22 mouse cellular contexts compared by ENCODE assay signal in genomic region chr2:103337370-103337769, GRCm38 (mm10). TPM values are rescaled to one million over a fixed set of nuclear protein-coding genes. Genes with fewer than 3 reads are reported as not detected.
DNase-seq lines count a peak whose midpoint lies in the region; ATAC-seq and TF ChIP-seq lines count a peak whose summit lies in the region.
"Had no signal": no experiment of that assay in that cellular context is flagged by ENCODE, and none has a peak within 500 bp of the region (broad histone marks: within the 10 kb centered on the region; RNA-seq: fewer than 3 reads in every experiment).

No protein-coding gene starts in this region.

- TF ChIP-seq EP300 in MEL (IDR thresholded peaks at IDR 0.05; ENCODE audit: low read depth in 1 of 2, low read length in 2 of 2): peak; percentile 37 to 38; a peak in 2 of 4 replicates
- TF ChIP-seq EP300 in liver, embryonic 14.5 days (IDR thresholded peaks at IDR 0.05; ENCODE audit: low read depth): peak; percentile 53

- TF ChIP-seq CTCF in MEL (IDR thresholded peaks at IDR 0.05 in 2 of 3, conservative IDR thresholded peaks at IDR 0.05 in 1 of 3; ENCODE audit: control insufficient read depth in 1 of 3, insufficient read depth in 1 of 3, low read depth in 2 of 3, low read length in 3 of 3, poor library complexity in 1 of 3, severe bottlenecking in 1 of 3): no peak
- TF ChIP-seq CTCF in liver, embryonic 14.5 days (IDR thresholded peaks at IDR 0.05; ENCODE audit: low read depth): no peak

- DNase-seq in MEL (ENCODE audit: low read depth, low spot score): no peak
- DNase-seq in liver: peak; percentile 10
- no peak for DNase-seq in liver, embryonic 14.5 days (ENCODE audit: low read depth in 3 of 3, low spot score in 3 of 3)
- DNase-seq in spleen, adult 12 weeks (ENCODE audit: low spot score): no peak
- DNase-seq in thymus, postnatal 10 days (ENCODE audit: low spot score in 2 of 2): no peak
- no peak for DNase-seq in right cerebral cortex, postnatal 4 days
- DNase-seq: adrenal gland, adult 8-10 months; adrenal gland, postnatal 36 days; cerebellum, adult 8-10 months; gastrocnemius, postnatal 14 days; heart, adult 2 months; heart, postnatal 14 days had no signal

- no peaks in the 10 kb centered on the region for H3K79me2 ChIP-seq in MEL (ENCODE audit: control insufficient read depth, insufficient read depth, low read length, poor library complexity)

- no peak overlapping the region for H3K4me3 ChIP-seq in MEL (ENCODE audit: control insufficient read depth in 1 of 2, insufficient read depth in 1 of 2, low read depth in 2 of 2, low read length in 2 of 2)
- H3K4me3 ChIP-seq in liver, embryonic 14.5 days (ENCODE audit: insufficient read depth in 1 of 2, low read depth in 2 of 2, low read length in 2 of 2): no peak overlapping the region
- H3K4me3 ChIP-seq: embryonic facial prominence, embryonic 10.5 days; erythroblast, embryonic 14.5 days; heart, adult 2 months; heart, embryonic 15.5 days; hindbrain, embryonic 13.5 days had no signal

- TF ChIP-seq POLR2A in MEL (IDR thresholded peaks at IDR 0.05; ENCODE audit: control insufficient read depth in 1 of 2, insufficient read depth in 1 of 2, low read depth in 1 of 2, low read length in 2 of 2, poor library complexity in 1 of 2): no peak

- peaks cover 7 to 18% of the 10 kb centered on the region in 2 experiments for H3K4me1 ChIP-seq in MEL (ENCODE audit: control insufficient read depth in 1 of 2, insufficient read depth in 2 of 2, low read length in 2 of 2)
- H3K4me1 ChIP-seq in liver, embryonic 14.5 days (replicated peaks; ENCODE audit: control insufficient read depth in 2 of 2, insufficient read depth in 2 of 2, low read length in 1 of 2): peaks cover 11 to 31% of the 10 kb centered on the region in 2 experiments
- H3K4me1 ChIP-seq: embryonic facial prominence, embryonic 10.5 days; heart, embryonic 15.5 days had no signal

- 43% methylated on average over 3 of the region's 3 CpGs for WGBS in liver, embryonic 14.5 days (ENCODE audit: insufficient replicate concordance)

- no peak overlapping the region for H3K9ac ChIP-seq in MEL (ENCODE audit: control insufficient read depth, low read depth, low read length, poor library complexity, severe bottlenecking)
- no peak overlapping the region for H3K9ac ChIP-seq in liver, embryonic 14.5 days (replicated peaks)
- H3K9ac ChIP-seq: heart, embryonic 15.5 days; hindbrain, embryonic 13.5 days had no signal

- no peak for TF ChIP-seq RAD21 in MEL (IDR thresholded peaks at IDR 0.05; ENCODE audit: low read depth, low read length)

- ATAC-seq in liver, embryonic 14.5 days (ENCODE audit: insufficient read depth): peak; percentile 71
- ATAC-seq in megakaryocyte progenitor cell, adult 5-6 weeks (replicated peaks; ENCODE audit: poor library complexity): peak; percentile 57
- ATAC-seq: forebrain, embryonic 16.5 days had no signal

- no peaks in the 10 kb centered on the region for H3K9me3 ChIP-seq in MEL (replicated peaks; ENCODE audit: insufficient read depth, low read length)
- no peaks in the 10 kb centered on the region for H3K9me3 ChIP-seq in liver, embryonic 14.5 days (ENCODE audit: control insufficient read depth, low read length)
- H3K9me3 ChIP-seq: embryonic facial prominence, embryonic 10.5 days; heart, embryonic 15.5 days; hindbrain, embryonic 13.5 days had no signal

- H3K27me3 ChIP-seq in MEL (ENCODE audit: control insufficient read depth in 1 of 2, insufficient read depth in 2 of 2, low read length in 2 of 2): no peaks in the 10 kb centered on the region
- no peaks in the 10 kb centered on the region for H3K27me3 ChIP-seq in liver, embryonic 14.5 days (ENCODE audit: control insufficient read depth, insufficient read depth, low read length)
- H3K27me3 ChIP-seq: CH12.LX; heart, embryonic 15.5 days; hindbrain, embryonic 13.5 days had no signal

- no peak overlapping the region for H3K27ac ChIP-seq in MEL (ENCODE audit: control insufficient read depth, low read depth, low read length)
- H3K27ac ChIP-seq in liver, embryonic 14.5 days: no peak overlapping the region
- H3K27ac ChIP-seq: embryonic facial prominence, embryonic 10.5 days; heart, adult 2 months; heart, embryonic 15.5 days; hindbrain, embryonic 13.5 days; hindbrain, postnatal 0 days had no signal

- H3K4me2 ChIP-seq in liver, embryonic 14.5 days (ENCODE audit: low read depth): peak overlapping the region; percentile 13; the same call in 1 of the 2 replicates
- H3K4me2 ChIP-seq: heart, embryonic 11.5 days; heart, embryonic 15.5 days; hindbrain, embryonic 13.5 days had no signal

- peaks cover 0 to 22% of the 10 kb centered on the region in 2 experiments; a peak in 2 of 4 replicates for H3K36me3 ChIP-seq in MEL (ENCODE audit: control insufficient read depth in 1 of 2, insufficient read depth in 2 of 2, low read length in 2 of 2)
- no peaks in the 10 kb centered on the region for H3K36me3 ChIP-seq in liver, embryonic 14.5 days (replicated peaks; ENCODE audit: control insufficient read depth, insufficient read depth, low read depth)
- H3K36me3 ChIP-seq: embryonic facial prominence, embryonic 10.5 days; heart, embryonic 15.5 days; hindbrain, embryonic 13.5 days had no signal

TF ChIP-seq in MEL, 35 proteins besides CTCF, POLR2A, EP300 and RAD21:
- TF ChIP-seq MAX (IDR thresholded peaks at IDR 0.05; ENCODE audit: low read length) (no peak), GATA1 (IDR thresholded peaks at IDR 0.05; ENCODE audit: low read depth, low read length) (peak; percentile 44), TCF12 (IDR thresholded peaks at IDR 0.05; ENCODE audit: low read depth, low read length) (peak; percentile 72; the same call in 1 of the 2 replicates), USF1 (IDR thresholded peaks at IDR 0.05; ENCODE audit: low read depth, low read length) (no peak)
TF ChIP-seq in MEL: peak in this region for 2.

RNA-seq across cellular contexts. Expression of gene Ehf, which starts 34.3 kb away (rescaled TPM):
- not detected in 2 replicates for total RNA-seq in MEL (2012; rRNA removed)
- polyA plus RNA-seq in MEL (2012; ENCODE audit: insufficient read depth in 1 of 2, insufficient read length in 2 of 2, low read depth in 1 of 2, low replicate concordance in 2 of 2, missing spikeins in 1 of 2): not detected
- 0.04 and 0.10 TPM in 2 replicates for polyA plus RNA-seq in liver, embryonic 14.5 days (2012; rRNA removed)
- 0.08 and 0.27 TPM in 2 replicates for polyA plus RNA-seq in liver, embryonic 14.5 days (2014; fragmentation: Nextera tagmentation; extraction: Ambion mirVana)
- total RNA-seq in megakaryocyte progenitor cell, adult 5-6 weeks (2015): not detected in 2 replicates
- not detected in 2 replicates for total RNA-seq in megakaryocyte progenitor cell, adult 5-6 weeks (2017)
- total RNA-seq: gastrocnemius, postnatal 14 days; heart, adult 2 months; hindbrain, postnatal 0 days had no signal
- polyA plus RNA-seq: embryonic facial prominence, embryonic 10.5 days; forebrain, embryonic 11.5 days had no signal
